Mouse (Mus musculus) adrenal gland, adult 8-10 months (tissue): Measurements from ENCODE around the gene Tmem104. TPM values are rescaled to one million over a fixed set of nuclear protein-coding genes. Genes with fewer than 3 reads are reported as not detected.

Source experiments
- DNase-seq: peaks from one replicate; pipeline ENCODE4 v3.0.0; 2022
- total RNA-seq, 4 experiments: library from RNA; stranded (reverse); gene quantifications; 2 replicates each; pipeline ENCODE4 v1.2.4; 2022

The Tmem104 gene
- total RNA-seq, 4 experiments from 2014 or later = 24.8 to 34.0 (median 27.3) TPM

DNA sequence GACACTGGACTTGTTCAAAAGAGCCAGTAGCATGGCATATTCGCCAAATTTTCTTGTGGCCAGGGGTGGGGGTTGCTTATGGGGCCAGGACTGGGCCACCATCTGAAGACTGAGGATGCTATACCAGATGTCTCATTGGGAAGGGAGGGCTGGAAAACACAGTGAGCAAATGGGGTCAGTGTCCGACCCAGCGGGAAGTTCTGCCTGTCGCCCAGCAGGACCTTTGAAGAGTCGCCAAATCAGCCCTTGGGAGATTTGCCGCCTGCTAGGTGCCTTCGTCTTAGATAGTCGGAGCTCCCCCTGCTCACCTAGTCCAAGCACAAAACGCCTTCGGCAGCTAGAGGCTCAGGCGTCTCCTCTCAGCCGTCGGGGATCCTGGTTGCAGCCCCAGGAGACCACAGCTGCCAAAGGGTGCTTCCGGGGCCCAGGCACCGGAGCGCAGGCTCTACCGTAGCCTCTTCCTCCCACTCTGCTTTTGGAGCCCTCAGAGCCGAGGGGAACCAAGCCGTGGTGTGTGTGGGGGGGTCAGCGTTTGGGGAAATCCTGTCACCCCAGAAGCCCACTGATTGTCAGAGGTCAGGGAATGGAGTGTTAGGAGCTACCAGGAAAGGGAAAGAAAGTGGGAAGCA is 78.6 kb downstream of the Tmem104 start:
- no peak for DNase-seq

DNA sequence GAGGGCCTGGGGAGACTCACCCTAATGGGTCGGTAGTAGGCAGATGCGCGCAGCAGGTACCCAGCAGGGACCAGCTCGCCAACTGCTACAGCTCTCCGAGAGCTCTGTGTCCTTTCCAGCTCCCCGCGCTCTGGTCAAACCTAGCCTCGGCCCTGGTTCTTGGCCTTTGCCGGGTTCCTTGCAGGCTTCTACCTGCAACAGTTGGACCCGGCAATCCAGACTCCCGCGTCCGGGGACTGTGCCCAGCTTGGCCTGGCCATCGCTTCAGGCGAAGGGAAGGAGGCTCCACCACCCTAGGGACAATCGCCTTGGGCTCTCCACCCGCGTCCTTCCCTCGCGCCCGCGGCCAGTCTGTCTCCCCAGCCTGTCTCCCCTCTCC is 79.1 kb downstream of the Tmem104 start:
- DNase-seq = no peak

- DNase-seq = no peak
These were observed 80.0 kb downstream of the Tmem104 start, which contains the start of gene Grin2c for GRCm38 (mm10) chr11:115267061-115267883. TSS of gene Grin2c (minus strand) at chr11:115267243.

GRCm38 (mm10) chr11:115267958-115268357 is 80.7 kb downstream of the Tmem104 start:
- DNase-seq = no peak

DNA sequence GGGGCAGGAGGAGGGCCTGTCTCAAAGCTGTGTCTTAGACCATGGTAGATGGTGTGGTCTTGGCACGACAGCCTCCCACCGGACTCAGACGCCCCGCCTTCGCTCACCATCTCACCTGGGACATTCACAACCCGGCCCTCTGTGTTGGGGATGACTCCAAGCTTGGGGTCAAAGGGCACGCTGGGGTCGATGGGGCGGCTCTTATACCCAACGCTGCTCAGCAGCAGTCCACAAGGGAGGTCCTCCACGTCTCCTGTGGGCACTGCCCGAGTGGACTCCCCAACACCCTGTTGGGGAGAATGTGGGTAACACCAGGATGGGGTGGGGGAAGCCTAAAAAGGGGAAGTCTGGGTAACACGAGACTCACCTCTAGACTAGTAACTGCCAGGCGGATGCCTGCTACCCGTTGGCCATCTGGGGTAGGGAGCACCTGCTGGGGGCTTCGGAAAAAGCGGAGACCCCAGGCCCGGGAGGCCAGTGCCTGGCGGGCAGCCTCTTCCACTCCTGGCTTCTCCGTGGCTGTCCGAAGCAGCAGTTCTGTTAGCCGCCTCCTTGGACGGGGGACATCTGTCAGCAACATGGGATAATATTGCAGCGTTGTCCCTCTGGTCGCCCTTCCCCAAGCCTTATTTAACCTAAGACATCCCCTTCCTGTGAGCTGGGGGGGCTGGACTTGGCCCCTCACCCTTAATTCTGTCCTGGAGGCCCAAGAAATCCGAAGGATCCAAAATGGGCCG is 82.2 kb downstream of the Tmem104 start:
- no peak for DNase-seq

- DNase-seq = no peak
These were observed 83.0 kb downstream of the Tmem104 start for GRCm38 (mm10) chr11:115270148-115270861.

DNA sequence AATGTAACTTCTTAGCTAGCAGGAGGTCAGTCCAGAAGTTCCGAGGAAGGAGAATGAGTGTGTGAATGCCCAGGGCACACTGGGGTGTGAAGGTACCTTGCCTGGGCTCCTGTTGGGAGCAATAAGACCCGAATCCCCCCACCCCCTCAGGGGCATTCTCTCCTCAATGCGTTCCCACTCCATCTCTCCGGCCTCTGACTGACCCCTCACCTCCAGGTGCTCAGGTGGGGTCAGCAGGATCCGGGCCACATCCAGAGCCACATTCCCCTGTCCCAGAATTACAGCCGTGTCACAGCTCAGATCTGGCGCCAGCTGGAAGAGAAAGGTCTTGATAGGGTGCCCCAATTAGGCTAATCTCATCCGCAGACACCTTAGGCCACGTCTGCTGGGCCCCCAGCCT is 83.8 kb downstream of the Tmem104 start:
- no peak for DNase-seq

GRCm38 (mm10) chr11:115271481-115271880 is 84.2 kb downstream of the Tmem104 start:
- DNase-seq = no peak

GRCm38 (mm10) chr11:115272894-115273498 is 85.7 kb downstream of the Tmem104 start:
- peak; percentile 83 for DNase-seq

GRCm38 (mm10) chr11:115273735-115274134 is 86.4 kb downstream of the Tmem104 start:
- DNase-seq = no peak

DNA sequence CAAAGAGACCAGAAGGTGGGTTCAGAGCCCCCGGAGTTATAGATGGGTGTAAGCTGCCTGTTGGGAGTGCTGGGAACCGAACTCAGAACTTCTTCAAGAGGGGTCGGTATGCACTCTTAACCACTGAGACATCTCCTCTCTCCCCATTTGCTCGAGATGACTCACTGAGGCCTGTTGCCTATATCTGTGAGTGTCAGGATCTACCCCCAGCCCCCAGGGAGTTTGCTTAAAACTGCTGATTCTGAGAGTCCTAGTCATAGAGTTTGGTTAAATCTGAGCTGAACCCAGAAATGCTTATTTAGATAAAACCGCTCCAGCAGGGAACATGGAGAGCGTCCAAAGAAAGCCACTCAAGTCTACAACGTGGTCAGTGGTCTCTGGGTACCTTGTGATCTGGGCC is 86.9 kb downstream of the Tmem104 start:
- DNase-seq = no peak

DNA sequence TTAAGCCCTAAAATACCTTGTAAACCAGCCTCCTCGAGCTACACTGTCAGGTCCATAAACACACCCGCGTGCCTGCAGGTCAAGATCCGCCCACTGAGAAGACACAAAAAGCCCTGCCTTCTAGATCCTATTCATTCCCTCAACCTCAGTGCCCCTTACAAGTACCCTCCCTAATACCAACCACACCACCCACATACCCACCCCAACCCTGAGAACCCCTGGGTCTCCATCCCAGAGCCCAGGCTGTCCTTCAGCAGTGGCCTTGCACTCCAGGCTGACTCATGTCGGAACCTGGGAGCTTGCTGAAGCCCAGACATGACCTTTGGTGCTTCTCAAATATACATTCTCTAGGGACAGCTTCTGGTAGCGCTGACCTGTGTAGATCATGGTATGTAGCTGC is 87.5 kb downstream of the Tmem104 start:
- DNase-seq = no peak

DNA sequence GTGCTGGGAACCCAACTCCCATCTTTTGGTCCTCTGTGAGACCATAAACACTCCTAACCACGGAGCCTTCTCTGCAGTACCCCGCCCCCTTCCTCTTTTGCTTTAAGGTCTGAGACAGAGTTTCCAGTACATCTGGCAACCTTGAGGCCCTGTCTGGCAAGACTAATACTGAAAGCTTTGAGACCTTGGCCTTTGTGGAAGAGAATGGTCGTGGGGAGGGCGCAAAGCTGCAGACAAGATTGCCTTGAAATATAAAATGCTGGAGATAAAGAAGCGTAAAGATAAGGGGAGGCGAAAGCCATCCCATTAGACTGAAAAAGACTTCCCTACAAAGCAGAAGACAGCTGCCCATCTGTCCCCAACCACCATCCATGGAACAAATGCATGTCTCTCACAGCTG is 88.2 kb downstream of the Tmem104 start:
- DNase-seq = no peak

- no peak for DNase-seq
These were observed 88.7 kb downstream of the Tmem104 start for GRCm38 (mm10) chr11:115275954-115276353.

DNA sequence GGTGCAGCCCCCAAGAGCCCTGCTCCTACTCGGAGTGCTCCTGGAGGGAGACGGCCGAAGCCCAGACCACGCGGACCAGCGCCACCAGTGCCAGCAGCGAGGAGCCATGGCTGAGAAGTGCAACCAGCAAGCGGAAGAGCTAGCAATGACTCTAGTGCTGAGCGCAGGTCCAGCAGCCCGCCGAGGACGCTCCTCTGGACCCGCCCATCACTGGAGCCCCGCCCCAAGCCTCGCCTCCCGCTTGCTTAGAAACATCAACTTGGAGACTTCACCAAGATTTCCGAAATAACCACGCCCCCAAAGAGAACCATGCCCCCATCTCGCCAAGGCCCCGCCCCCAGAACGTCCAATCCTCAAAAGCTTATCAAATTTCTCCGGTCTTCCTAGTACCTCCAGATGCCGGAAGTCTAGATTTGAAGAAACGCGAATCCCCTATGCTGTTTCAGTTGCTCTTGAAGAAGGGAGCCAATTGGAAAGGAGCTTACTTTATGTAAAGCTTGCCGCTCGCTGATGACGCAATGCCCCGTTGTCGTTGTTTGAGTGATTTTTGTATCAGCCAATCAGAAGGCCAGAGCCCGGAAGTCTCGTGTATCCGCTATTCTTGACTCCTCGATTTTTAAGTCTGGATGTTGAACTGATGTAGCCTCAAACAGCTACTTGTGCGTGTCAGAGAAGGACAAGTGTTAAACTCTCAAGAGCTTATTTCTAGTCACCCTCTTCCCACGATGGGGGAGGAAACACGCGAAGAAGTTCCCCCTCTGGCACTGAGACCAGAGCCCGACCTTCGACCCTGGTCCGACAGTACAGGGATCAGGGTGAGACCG is 89.7 kb downstream of the Tmem104 start, which contains the start of gene Fdxr:
Gene Fdxr (minus strand): TSS at position 271 of the 824 bp plus-strand sequence.
- DNase-seq = peak; percentile 99

DNA sequence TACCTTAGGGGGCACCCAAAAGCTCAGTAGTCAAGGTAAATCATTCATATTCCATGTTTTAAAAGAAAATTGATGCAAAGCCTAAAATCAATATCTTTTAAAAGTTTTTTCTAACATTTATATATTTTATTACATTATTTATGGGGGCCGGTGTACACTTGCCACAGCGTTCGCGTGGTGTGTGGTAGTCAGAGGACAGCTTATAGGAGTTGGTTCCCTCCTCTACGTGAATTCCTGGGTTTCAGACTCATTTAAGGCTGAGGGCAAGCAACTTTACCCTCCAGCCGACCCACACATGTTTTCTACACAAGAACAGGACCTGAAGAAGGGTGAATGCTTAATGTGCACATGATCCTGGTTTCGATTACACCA is 90.3 kb downstream of the Tmem104 start:
- DNase-seq = no peak

DNA sequence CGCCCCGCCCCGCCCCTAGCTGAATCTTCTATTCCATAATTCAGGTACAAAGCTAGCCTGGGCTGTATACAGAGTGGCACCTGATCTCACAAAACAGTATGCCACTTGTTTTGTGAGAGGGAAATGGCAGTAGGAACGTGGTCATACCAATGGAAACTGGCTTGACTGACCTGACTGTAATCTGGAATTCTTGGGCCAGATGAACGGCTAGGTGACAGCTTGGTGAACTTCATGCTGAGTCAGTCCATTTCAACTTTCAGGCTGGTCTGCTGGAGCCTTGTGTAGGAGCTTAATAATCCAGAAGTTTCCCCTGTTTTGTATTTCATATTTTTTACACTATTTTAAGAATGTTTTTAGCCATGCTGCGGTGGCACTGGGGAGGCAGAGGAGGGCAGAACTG is 90.9 kb downstream of the Tmem104 start:
- DNase-seq = no peak

GRCm38 (mm10) chr11:115279726-115280125 is 92.4 kb downstream of the Tmem104 start:
- DNase-seq = no peak

- DNase-seq = peak; percentile 83
These were observed 95.0 kb downstream of the Tmem104 start for GRCm38 (mm10) chr11:115282295-115282694.

DNA sequence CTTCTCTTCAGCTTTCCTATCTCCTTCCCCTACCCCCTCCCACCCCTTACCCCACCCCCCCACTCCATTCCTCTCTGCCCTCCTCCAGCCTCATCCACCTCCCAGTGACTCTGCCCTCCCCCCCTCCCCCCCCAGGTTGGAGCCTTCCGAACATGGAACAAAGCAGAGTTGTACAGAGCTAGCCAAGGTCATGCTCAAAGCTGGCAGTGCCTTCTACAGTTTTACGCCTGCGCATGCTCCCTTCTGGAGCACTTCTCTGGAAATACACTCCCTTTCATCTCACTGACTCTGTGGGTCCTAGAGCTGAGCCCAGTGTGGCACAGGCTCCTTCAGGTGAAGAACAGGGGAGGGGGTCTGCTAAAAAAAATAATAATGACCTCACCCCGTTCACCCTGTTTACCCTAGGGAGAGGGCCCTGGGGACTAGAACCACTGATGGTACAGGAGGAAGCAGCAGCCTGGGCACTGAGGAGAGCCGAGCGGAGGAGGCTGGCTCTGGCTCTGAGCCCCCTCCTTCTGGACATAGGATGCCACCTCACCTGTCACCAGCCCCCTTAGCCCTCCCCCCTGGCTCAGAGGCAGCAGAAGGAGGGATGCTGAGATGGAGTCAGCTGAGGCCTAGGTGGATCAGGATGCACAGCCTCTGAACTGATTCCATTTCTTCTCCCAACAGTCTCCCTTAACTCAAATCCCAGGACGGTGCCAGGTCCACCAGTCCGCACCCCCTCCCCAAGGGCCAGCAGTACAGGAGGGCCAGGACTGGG is 95.6 kb downstream of the Tmem104 start:
- no peak for DNase-seq

- no peak for DNase-seq
These were observed 96.1 kb downstream of the Tmem104 start for GRCm38 (mm10) chr11:115283486-115283765.
